Mouse (Mus musculus): ENCODE measurements around the gene Ptpn12. TPM values are rescaled to one million over a fixed set of nuclear protein-coding genes. Genes with fewer than 3 reads are reported as not detected.
"Not testable (repeated sequence)": the region's sequence is repeated elsewhere in the genome, so short reads cannot be mapped to it uniquely, and the experiment has no call there.

Ptpn12 gene
- polyA plus RNA-seq, 1 experiment from 2014 or later: 29.2 TPM

GRCm38 (mm10) chr5:20946906-20947305, 108.8 kb downstream of the Ptpn12 start:
- Histone ChIP-seq H3K9me3 (no peaks in the 10 kb centered on the region), H3K4me1 (peaks cover 18% of the 10 kb centered on the region), H3K27ac (replicated peaks) (no peak overlapping the region), H3K36me3 (no peaks in the 10 kb centered on the region), H3K9ac (replicated peaks) (no peak overlapping the region), H3K4me3 (no peak overlapping the region), H3K27me3 (no peaks in the 10 kb centered on the region), H3K4me2 (replicated peaks) (no peak overlapping the region)
- ATAC-seq (replicated peaks): no peak
- 85% methylated on average over 6 of the region's 6 CpGs for WGBS

DNA sequence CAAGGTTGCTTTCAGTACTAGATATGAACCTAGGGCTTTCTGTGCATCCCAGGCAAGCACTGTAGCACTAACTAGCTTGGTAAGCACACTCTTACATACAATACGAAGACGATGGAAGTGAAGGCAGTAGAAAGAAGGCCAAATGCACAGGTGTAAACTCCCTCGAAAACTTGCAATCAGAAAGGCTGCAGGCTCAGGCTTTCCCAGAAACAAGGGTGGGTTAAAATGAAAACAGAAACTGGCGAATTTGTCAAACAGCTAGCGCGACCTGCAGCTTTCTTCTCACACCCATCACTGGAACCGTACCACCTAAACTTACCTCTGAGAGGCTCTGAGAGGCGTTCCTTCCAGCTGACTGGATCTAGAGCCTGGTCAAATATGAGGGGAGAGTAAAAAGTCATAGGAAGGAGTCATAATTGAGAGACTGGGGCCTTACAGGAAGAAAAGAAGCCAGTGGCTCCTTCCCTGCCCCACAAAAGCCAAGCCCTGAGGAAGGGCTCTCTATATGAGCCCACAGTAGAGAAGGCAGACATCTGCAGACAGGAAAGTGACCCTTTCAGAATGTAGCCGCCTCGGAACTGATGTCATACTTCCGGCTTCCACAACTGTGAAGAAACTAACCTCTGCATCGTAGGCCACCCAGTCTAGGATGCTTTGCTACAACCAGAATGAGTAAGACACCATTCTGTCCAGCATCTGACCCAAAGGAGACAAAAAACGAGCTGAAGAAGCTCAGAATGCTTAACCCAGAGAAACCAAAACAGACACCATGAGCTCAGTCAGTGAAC, 110.6 kb downstream of the Ptpn12 start:
- no peaks in the 10 kb centered on the region for H3K9me3 ChIP-seq
- no peak for ATAC-seq (replicated peaks)
- no peak overlapping the region for H3K4me2 ChIP-seq (replicated peaks)
- 80% methylated on average over 13 of the region's 13 CpGs for WGBS
- no peak overlapping the region for H3K4me3 ChIP-seq
- no peak overlapping the region for H3K9ac ChIP-seq (replicated peaks)
- no peak overlapping the region for H3K27ac ChIP-seq (replicated peaks)
- H3K4me1 ChIP-seq: peaks cover 25% of the 10 kb centered on the region
- no peaks in the 10 kb centered on the region for H3K36me3 ChIP-seq
- no peaks in the 10 kb centered on the region for H3K27me3 ChIP-seq

DNA sequence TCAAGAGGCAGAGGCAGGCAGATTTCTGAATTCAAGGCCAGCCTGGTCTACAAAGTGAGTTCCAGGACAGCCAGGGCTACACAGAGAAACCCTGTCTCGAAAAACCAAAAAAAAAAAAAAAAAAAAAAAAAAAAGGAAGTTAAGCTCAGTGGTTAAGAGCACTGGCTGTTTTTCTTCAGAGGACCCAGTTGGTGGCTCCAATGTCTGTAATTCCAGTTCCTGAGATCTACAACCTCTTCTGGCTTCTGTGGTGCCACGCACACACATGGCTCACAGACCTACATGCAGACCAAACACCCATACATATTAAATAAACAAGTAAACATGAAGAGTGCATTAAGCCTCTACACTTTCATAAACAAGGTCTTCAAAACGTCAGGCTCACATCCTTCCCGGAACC, 111.9 kb downstream of the Ptpn12 start:
- H3K36me3 ChIP-seq; H3K9ac ChIP-seq (replicated peaks); H3K4me2 ChIP-seq (replicated peaks); H3K27me3 ChIP-seq; H3K27ac ChIP-seq (replicated peaks); ATAC-seq (replicated peaks); H3K9me3 ChIP-seq; H3K4me3 ChIP-seq: not testable (repeated sequence)
- H3K4me1 ChIP-seq: peaks cover 12% of the 10 kb centered on the region
- 85% methylated on average over 4 of the region's 4 CpGs for WGBS

- Histone ChIP-seq H3K27ac (replicated peaks) (no peak overlapping the region), H3K4me3 (no peak overlapping the region), H3K4me2 (replicated peaks) (no peak overlapping the region), H3K9ac (replicated peaks) (no peak overlapping the region), H3K27me3 (no peaks in the 10 kb centered on the region), H3K4me1 (peaks cover 15% of the 10 kb centered on the region), H3K36me3 (no peaks in the 10 kb centered on the region), H3K9me3 (no peaks in the 10 kb centered on the region)
- no peak for ATAC-seq (replicated peaks)
- WGBS: 96% methylated on average over 3 of the region's 3 CpGs
Measured at GRCm38 (mm10) chr5:20942523-20942922, 113.2 kb downstream of the Ptpn12 start.

- 57% methylated on average over 5 of the region's 5 CpGs for WGBS
- H3K27ac ChIP-seq (replicated peaks): peak overlapping the region; percentile 31; the same call in 1 of the 2 replicates
- no peak overlapping the region for H3K4me2 ChIP-seq (replicated peaks)
- peaks cover 15% of the 10 kb centered on the region for H3K4me1 ChIP-seq
- ATAC-seq (replicated peaks): no peak
- H3K27me3 ChIP-seq: no peaks in the 10 kb centered on the region
- no peak overlapping the region for H3K9ac ChIP-seq (replicated peaks)
- no peak overlapping the region for H3K4me3 ChIP-seq
- no peaks in the 10 kb centered on the region for H3K36me3 ChIP-seq
- no peaks in the 10 kb centered on the region for H3K9me3 ChIP-seq
Measured at GRCm38 (mm10) chr5:20941205-20941604, 114.5 kb downstream of the Ptpn12 start.

DNA sequence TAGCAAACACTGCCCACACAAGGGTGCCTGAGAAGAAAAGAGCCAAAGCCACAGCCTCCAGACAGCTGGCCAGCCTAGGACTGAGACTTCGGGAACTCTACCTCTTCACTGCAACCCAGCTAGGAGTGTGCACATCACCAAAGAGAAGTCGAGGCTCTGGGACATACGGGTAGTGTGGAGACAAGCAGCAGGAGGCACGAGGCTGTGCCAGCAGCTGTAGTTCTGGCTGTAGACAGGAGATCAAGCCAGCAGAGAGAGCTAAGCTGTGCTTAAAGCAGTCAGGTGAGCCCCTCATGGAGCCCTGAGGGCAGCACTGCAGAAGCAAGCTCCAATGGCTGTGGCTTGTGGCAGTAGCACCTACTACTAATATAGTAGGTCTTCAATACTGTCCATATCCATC, 115.0 kb downstream of the Ptpn12 start:
- H3K9ac ChIP-seq (replicated peaks): no peak overlapping the region
- no peak overlapping the region for H3K27ac ChIP-seq (replicated peaks)
- no peaks in the 10 kb centered on the region for H3K36me3 ChIP-seq
- WGBS: 81% methylated on average over 4 of the region's 4 CpGs
- H3K4me1 ChIP-seq: peaks cover 15% of the 10 kb centered on the region
- no peaks in the 10 kb centered on the region for H3K9me3 ChIP-seq
- ATAC-seq (replicated peaks): no peak
- H3K4me2 ChIP-seq (replicated peaks): no peak overlapping the region
- H3K4me3 ChIP-seq: no peak overlapping the region
- no peaks in the 10 kb centered on the region for H3K27me3 ChIP-seq

- 93% methylated on average over 6 of the region's 6 CpGs for WGBS
- Histone ChIP-seq H3K4me2 (replicated peaks) (no peak overlapping the region), H3K9me3 (no peaks in the 10 kb centered on the region), H3K4me1 (peaks cover 14% of the 10 kb centered on the region), H3K27me3 (no peaks in the 10 kb centered on the region), H3K9ac (replicated peaks) (no peak overlapping the region), H3K36me3 (no peaks in the 10 kb centered on the region), H3K27ac (replicated peaks) (no peak overlapping the region), H3K4me3 (no peak overlapping the region)
- ATAC-seq (replicated peaks): no peak
Measured at GRCm38 (mm10) chr5:20940040-20940571, 115.6 kb downstream of the Ptpn12 start.

- H3K9ac ChIP-seq (replicated peaks): no peak overlapping the region
- no peaks in the 10 kb centered on the region for H3K36me3 ChIP-seq
- ATAC-seq (replicated peaks): no peak
- H3K9me3 ChIP-seq: no peaks in the 10 kb centered on the region
- 74% methylated on average over 5 of the region's 5 CpGs for WGBS
- H3K4me3 ChIP-seq: no peak overlapping the region
- no peak overlapping the region for H3K4me2 ChIP-seq (replicated peaks)
- H3K27ac ChIP-seq (replicated peaks): no peak overlapping the region
- no peaks in the 10 kb centered on the region for H3K27me3 ChIP-seq
- peaks cover 11% of the 10 kb centered on the region; the same call in 1 of the 2 replicates for H3K4me1 ChIP-seq
Measured at GRCm38 (mm10) chr5:20938523-20938922, 117.2 kb downstream of the Ptpn12 start.

Other genes with a start within 250 kb of the Ptpn12 start
- 21.1 and 24.4 TPM in 2 replicates for gene Phtf2, start 173.8 kb downstream of the Ptpn12 start, polyA plus RNA-seq (2015; fragmentation: Nextera tagmentation; extraction: Ambion mirVana)
- 54.9 and 59.5 TPM in 2 replicates for gene Tmem60, start 173.7 kb downstream of the Ptpn12 start, polyA plus RNA-seq (2015; fragmentation: Nextera tagmentation; extraction: Ambion mirVana)
- 5.5 and 5.9 TPM in 2 replicates for gene Rsbn1l, start 99.5 kb downstream of the Ptpn12 start, polyA plus RNA-seq (2015; fragmentation: Nextera tagmentation; extraction: Ambion mirVana)
- 11.8 TPM in 2 replicates for gene Gsap, start 130.3 kb upstream of the Ptpn12 start, polyA plus RNA-seq (2015; fragmentation: Nextera tagmentation; extraction: Ambion mirVana)

All from forebrain, embryonic 15.5 days (tissue).